Mouse (Mus musculus) liver, embryonic 14.5 days (tissue): ENCODE data around the gene Nav2. TPM values are rescaled to one million over a fixed set of nuclear protein-coding genes. Genes with fewer than 3 reads are reported as not detected.

ENCODE experiments used
- ATAC-seq: fragments of 200-750 bp; cut with Nextera tagmentation; 2 replicates; pipeline ENCODE4 v1.8.0; 2017; ENCODE audit warnings: moderate number of reproducible peaks, mild to moderate bottlenecking, moderate library complexity; ENCODE audit not compliant: insufficient read depth
- DNase-seq, 3 experiments: peaks; one replicate each; pipeline ENCODE4 v3.0.0-alpha.2; 2012 to 2013; ENCODE audit warnings: low read depth in 3 of 3, low spot score in 3 of 3
- H3K27ac ChIP-seq: fragments of 300-500 bp; sonication (generic); 2 replicates; pipeline ENCODE4 v1.5.1; 2014; ENCODE audit warnings: moderate library complexity, mild to moderate bottlenecking, control low read depth, inconsistent platforms
- H3K27me3 ChIP-seq: fragments of 300-500 bp; sonication (generic); 2 replicates; pipeline ENCODE4 v1.6.1; 2014; ENCODE audit warnings: mild to moderate bottlenecking, low read length, moderate library complexity; ENCODE audit not compliant: control insufficient read depth, insufficient read depth
- H3K36me3 ChIP-seq: fragments of 300-500 bp; sonication (generic); replicated peaks from 2 replicates; pipeline ENCODE4 v1.6.1; 2014; ENCODE audit warnings: low read depth; ENCODE audit not compliant: control insufficient read depth, insufficient read depth
- H3K4me1 ChIP-seq, 2 experiments: fragments of 200-500 bp in 1 of 2; fragments of 300-500 bp in 1 of 2; sonication (generic) in 1 of 2; replicated peaks; 2 replicates each; pipeline ENCODE4 v1.6.1; 2012 to 2014; ENCODE audit warnings: antibody characterized with exemption in 1 of 2, inconsistent platforms in 1 of 2, low read length in 1 of 2; ENCODE audit not compliant: control insufficient read depth in 2 of 2, insufficient read depth in 2 of 2
- H3K4me2 ChIP-seq: fragments of 300-500 bp; sonication (generic); 2 replicates; pipeline ENCODE4 v1.6.1; 2014; ENCODE audit warnings: low read depth, mild to moderate bottlenecking, control low read depth, moderate library complexity
- H3K4me3 ChIP-seq, 2 experiments: fragments of 200-500 bp in 1 of 2; fragments of 300-500 bp in 1 of 2; sonication (generic) in 1 of 2; 2 replicates each; pipeline ENCODE4 v1.5.1; 2012 to 2014; ENCODE audit warnings: low read depth in 2 of 2, low read length in 2 of 2, mild to moderate bottlenecking in 2 of 2, control low read depth in 1 of 2, inconsistent platforms in 1 of 2, moderate library complexity in 1 of 2; ENCODE audit not compliant: insufficient read depth in 1 of 2
- H3K9ac ChIP-seq: fragments of 300-500 bp; sonication (generic); replicated peaks from 2 replicates; pipeline ENCODE4 v1.6.1; 2014; ENCODE audit warnings: mild to moderate bottlenecking, control low read depth, moderate library complexity
- H3K9me3 ChIP-seq: fragments of 300-500 bp; sonication (generic); 2 replicates; pipeline ENCODE4 v1.6.1; 2016; ENCODE audit warnings: low read length, mixed read lengths; ENCODE audit not compliant: control insufficient read depth
- CTCF ChIP-seq: IDR thresholded peaks from 2 replicates; pipeline ENCODE4 v1.5.1; 2016; ENCODE audit warnings: antibody characterized with exemption, low read depth, control low read depth
- EP300 ChIP-seq: IDR thresholded peaks from 2 replicates; pipeline ENCODE4 v1.6.1; 2016; ENCODE audit warnings: antibody characterized with exemption, low read depth
- WGBS: fragments of 180-500 bp; shearing (Covaris S2); extraction: QIAGEN DNeasy Blood & Tissue Kit; methylation state at CpG from one replicate; pipeline ENCODE4 v1.1.7; 2014; ENCODE audit not compliant: insufficient replicate concordance; 5-methylcytosine and 5-hydroxymethylcytosine counted together
- polyA plus RNA-seq, 2 experiments: library from polyadenylated mRNA; depleted of rRNA in 1 of 2; stranded (reverse) in 1 of 2; unstranded in 1 of 2; fragments of >200 nt; fragmentation: Nextera tagmentation in 1 of 2; extraction: Ambion mirVana in 1 of 2; gene quantifications; 2 replicates each; pipeline versions ENCODE4 v1.2.1 to v1.2.3; 2012 to 2014

The Nav2 gene
- polyA plus RNA-seq, 2 experiments, result 1.5 to 1.6 TPM

GRCm38 (mm10) chr7:49527495-49527894 lies 619.0 kb downstream of the Nav2 start:
- Histone ChIP-seq H3K9me3 (no peaks in the 10 kb centered on the region), H3K4me3 (no peak overlapping the region), H3K9ac (no peak overlapping the region), H3K4me2 (no peak overlapping the region), H3K27ac (no peak overlapping the region), H3K4me1 (peaks cover 0 to 2% of the 10 kb centered on the region in 2 experiments; a peak in 1 of 4 replicates), H3K27me3 (no peaks in the 10 kb centered on the region), H3K36me3 (no peaks in the 10 kb centered on the region)
- TF ChIP-seq EP300, result no peak
- TF ChIP-seq CTCF, result no peak
- ATAC-seq (no peak), DNase-seq (no peak)
- WGBS, result 35% methylated on average over 4 of the region's 4 CpGs

DNA sequence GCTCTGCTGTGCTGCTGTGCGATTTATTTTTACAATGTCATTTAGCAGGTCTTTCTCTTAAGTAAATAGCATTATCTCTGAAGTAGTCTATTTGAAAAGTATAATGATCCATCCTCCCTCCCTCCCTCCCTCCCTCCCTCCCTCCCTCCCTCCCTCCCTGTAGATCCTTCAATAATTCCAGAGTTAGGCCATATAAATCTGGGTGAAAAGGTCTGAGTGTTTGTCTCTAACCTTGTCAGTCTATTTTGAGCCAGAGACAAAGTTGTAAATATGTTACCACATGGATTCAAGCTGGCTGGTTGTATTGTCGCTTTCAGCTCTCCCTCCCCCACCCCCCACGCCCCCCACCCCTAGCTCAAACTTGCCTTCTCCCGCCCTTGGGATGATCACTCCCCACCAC lies 619.4 kb downstream of the Nav2 start:
- no peak overlapping the region for H3K9ac ChIP-seq
- WGBS, result 34% methylated on average over 4 of the region's 4 CpGs
- H3K4me3 ChIP-seq, result no peak overlapping the region
- DNase-seq (no peak), ATAC-seq (no peak)
- H3K36me3 ChIP-seq, result no peaks in the 10 kb centered on the region
- no peak overlapping the region for H3K27ac ChIP-seq
- no peaks in the 10 kb centered on the region for H3K27me3 ChIP-seq
- H3K4me2 ChIP-seq, result no peak overlapping the region
- TF ChIP-seq EP300 (no peak), CTCF (no peak)
- peaks cover 0 to 2% of the 10 kb centered on the region in 2 experiments; a peak in 1 of 4 replicates for H3K4me1 ChIP-seq
- H3K9me3 ChIP-seq, result no peaks in the 10 kb centered on the region

- Histone ChIP-seq H3K4me3 (no peak overlapping the region), H3K4me1 (peaks cover 0 to 6% of the 10 kb centered on the region in 2 experiments; a peak in 1 of 4 replicates), H3K27me3 (no peaks in the 10 kb centered on the region), H3K9me3 (no peaks in the 10 kb centered on the region), H3K4me2 (no peak overlapping the region), H3K27ac (no peak overlapping the region), H3K9ac (no peak overlapping the region), H3K36me3 (no peaks in the 10 kb centered on the region)
- no peak for ATAC-seq
- WGBS, result 41% methylated on average over 2 of the region's 2 CpGs
- DNase-seq, result no peak
- TF ChIP-seq CTCF (no peak), EP300 (no peak)
Measured at GRCm38 (mm10) chr7:49529498-49529897, 621.0 kb downstream of the Nav2 start.

DNA sequence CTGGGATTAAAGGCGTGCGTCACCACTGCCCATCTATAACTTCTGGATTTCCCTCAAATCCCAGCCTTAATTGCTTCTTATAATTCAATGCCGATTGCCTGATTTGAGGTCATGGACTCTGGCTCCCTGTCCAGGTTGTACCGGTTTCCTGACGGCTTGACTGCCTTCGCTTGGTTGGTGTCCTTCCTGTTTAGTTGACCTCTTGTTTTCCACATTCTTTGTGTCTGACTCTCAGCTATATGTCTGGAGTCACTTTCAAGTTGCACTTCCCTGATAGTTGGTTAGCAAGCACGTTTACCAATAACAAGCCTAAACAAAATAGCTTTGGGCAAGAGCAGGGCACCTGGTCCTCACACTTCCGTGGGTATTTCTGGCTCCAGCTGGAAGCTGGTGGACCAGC lies 625.1 kb downstream of the Nav2 start:
- Histone ChIP-seq H3K9me3 (no peaks in the 10 kb centered on the region), H3K27ac (no peak overlapping the region), H3K27me3 (no peaks in the 10 kb centered on the region), H3K4me2 (no peak overlapping the region), H3K4me1 (peaks cover 0 to 4% of the 10 kb centered on the region in 2 experiments; a peak in 1 of 4 replicates), H3K9ac (no peak overlapping the region), H3K4me3 (no peak overlapping the region), H3K36me3 (no peaks in the 10 kb centered on the region)
- no peak for TF ChIP-seq EP300
- TF ChIP-seq CTCF, result no peak
- no peak for ATAC-seq
- no peak for DNase-seq
- 50% methylated on average over 8 of the region's 8 CpGs for WGBS

GRCm38 (mm10) chr7:49534208-49534607 lies 625.7 kb downstream of the Nav2 start:
- no peak overlapping the region for H3K4me2 ChIP-seq
- H3K9me3 ChIP-seq, result no peaks in the 10 kb centered on the region
- ATAC-seq (no peak), DNase-seq (no peak)
- WGBS, result 59% methylated on average over 6 of the region's 6 CpGs
- no peak overlapping the region for H3K4me3 ChIP-seq
- no peaks in the 10 kb centered on the region for H3K27me3 ChIP-seq
- H3K9ac ChIP-seq, result no peak overlapping the region
- peaks cover 0 to 4% of the 10 kb centered on the region in 2 experiments; a peak in 1 of 4 replicates for H3K4me1 ChIP-seq
- H3K27ac ChIP-seq, result no peak overlapping the region
- H3K36me3 ChIP-seq, result no peaks in the 10 kb centered on the region
- no peak for TF ChIP-seq CTCF
- no peak for TF ChIP-seq EP300
